Mouse (Mus musculus) skeletal muscle tissue, postnatal 0 days (tissue): ENCODE data around the gene Nkx6-2. TPM values are rescaled to one million over a fixed set of nuclear protein-coding genes. Genes with fewer than 3 reads are reported as not detected.

Experiments used
- polyA plus RNA-seq: library from polyadenylated mRNA; unstranded; fragments of >200 nt; fragmentation: Nextera tagmentation; extraction: Ambion mirVana; gene quantifications from 2 replicates; pipeline ENCODE4 v1.2.1, GENCODE M21; 2015

Gene Nkx6-2
- not detected in 2 replicates for polyA plus RNA-seq

GRCm38 (mm10) chr7:139582595-139582994 is at the start of gene Nkx6-2:
TSS of gene Nkx6-2 (minus strand) at chr7:139582797.

Other genes starting within 250 kb of the Nkx6-2 start
- 53.5 and 56.3 TPM in 2 replicates for gene Inpp5a, start 193.7 kb downstream of the Nkx6-2 start, polyA plus RNA-seq
- gene Cfap46, start 101.0 kb upstream of the Nkx6-2 start, polyA plus RNA-seq: 0.10 and 0.13 TPM in 2 replicates